13 mouse cellular contexts compared by ENCODE assay signal in the genomic region with DNA sequence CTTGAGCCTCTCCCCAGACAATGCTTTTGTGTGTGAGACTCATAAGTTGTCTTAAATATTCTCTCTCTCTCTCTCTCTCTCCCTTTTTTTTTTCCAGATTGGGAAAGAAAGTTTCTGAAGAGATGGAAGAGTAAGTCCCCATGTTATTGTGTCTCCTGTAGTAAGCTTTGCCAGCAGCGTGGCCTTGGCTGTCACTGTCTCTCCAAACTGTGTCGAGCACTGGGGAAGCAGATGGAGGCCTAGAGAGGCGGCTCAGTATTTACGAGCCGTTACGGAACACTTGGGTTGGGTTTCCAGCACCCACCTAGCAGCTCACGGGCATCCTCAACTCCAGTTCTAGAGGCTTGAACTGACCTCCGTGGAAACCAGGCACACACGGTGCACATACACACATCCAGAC. TPM values are rescaled to one million over a fixed set of nuclear protein-coding genes. Genes with fewer than 3 reads are reported as not detected.
"Had no signal": no experiment of that assay in that cellular context is flagged by ENCODE, and none has a peak within 500 bp of the region (broad histone marks: within the 10 kb centered on the region; RNA-seq: fewer than 3 reads in every experiment).

No protein-coding gene starts in this region.

- DNase-seq: liver, postnatal 0 days; lung, adult 2 months; lung, postnatal 14 days; lung, postnatal 36 days; right cerebral cortex, postnatal 14 days; right cerebral cortex, postnatal 4 days; spleen, adult 18-20 months; thymus, adult 18-20 months; thymus, postnatal 14 days; thymus, postnatal 36 days had no signal

RNA-seq across cellular contexts. Expression of a gene that starts 56.4 kb away (rescaled TPM):
- total RNA-seq: monocyte, adult 5-6 weeks; neutrophil, adult 5-6 weeks had no signal

RNA-seq across cellular contexts. Expression of a gene that starts 59.9 kb away (rescaled TPM):
- total RNA-seq: megakaryocyte progenitor cell, adult 5-6 weeks had no signal
